Mouse (Mus musculus): ENCODE results near the gene Ociad2. TPM values are rescaled to one million over a fixed set of nuclear protein-coding genes. Genes with fewer than 3 reads are reported as not detected.
"Not testable (repeated sequence)": the region's sequence is repeated elsewhere in the genome, so short reads cannot be mapped to it uniquely, and the experiment has no call there.

The Ociad2 gene
- total RNA-seq, 2 experiments from 2014 or later = 67.0 to 74.9 TPM

GRCm38 (mm10) chr5:73353978-73354377 lies 13.2 kb upstream of the Ociad2 start:
- no peak for DNase-seq (ENCODE audit: low spot score)

GRCm38 (mm10) chr5:73353519-73353918 lies 12.7 kb upstream of the Ociad2 start:
- DNase-seq (ENCODE audit: low spot score) = no peak

GRCm38 (mm10) chr5:73351796-73352195 lies 11.0 kb upstream of the Ociad2 start:
- no peak for DNase-seq (ENCODE audit: low spot score)

- no peak for DNase-seq (ENCODE audit: low spot score)
Measured at GRCm38 (mm10) chr5:73349514-73349913, 8.7 kb upstream of the Ociad2 start.

GRCm38 (mm10) chr5:73345254-73345653 lies 4.4 kb upstream of the Ociad2 start:
- DNase-seq (ENCODE audit: low spot score) = no peak

GRCm38 (mm10) chr5:73344310-73344709 lies 3.5 kb upstream of the Ociad2 start:
- DNase-seq (ENCODE audit: low spot score) = no peak

GRCm38 (mm10) chr5:73342701-73343355 lies 2.0 kb upstream of the Ociad2 start:
- DNase-seq (ENCODE audit: low spot score) = no peak

- DNase-seq (ENCODE audit: low spot score) = no peak
Measured at GRCm38 (mm10) chr5:73339779-73340722, 777 bp downstream of the Ociad2 start.

- DNase-seq (ENCODE audit: low spot score) = no peak
Measured at GRCm38 (mm10) chr5:73338832-73339163, 2.0 kb downstream of the Ociad2 start.

- DNase-seq (ENCODE audit: low spot score) = peak; percentile 34
Measured at GRCm38 (mm10) chr5:73337961-73338831, 2.6 kb downstream of the Ociad2 start.

GRCm38 (mm10) chr5:73336448-73336847 lies 4.4 kb downstream of the Ociad2 start:
- DNase-seq (ENCODE audit: low spot score) = no peak

- DNase-seq (ENCODE audit: low spot score) = no peak
Measured at GRCm38 (mm10) chr5:73331002-73331401, 9.8 kb downstream of the Ociad2 start.

GRCm38 (mm10) chr5:73324526-73325170 lies 16.2 kb downstream of the Ociad2 start:
- DNase-seq (ENCODE audit: low spot score) = peak; percentile 61

GRCm38 (mm10) chr5:73323602-73324001 lies 17.2 kb downstream of the Ociad2 start:
- DNase-seq (ENCODE audit: low spot score) = no peak

GRCm38 (mm10) chr5:73322684-73323083 lies 18.1 kb downstream of the Ociad2 start:
- DNase-seq (ENCODE audit: low spot score) = not testable (repeated sequence)

GRCm38 (mm10) chr5:73319306-73319705 lies 21.5 kb downstream of the Ociad2 start:
- DNase-seq (ENCODE audit: low spot score) = no peak

GRCm38 (mm10) chr5:73314654-73315053 lies 26.2 kb downstream of the Ociad2 start:
- DNase-seq (ENCODE audit: low spot score) = no peak

GRCm38 (mm10) chr5:73313591-73313990 lies 27.2 kb downstream of the Ociad2 start:
- DNase-seq (ENCODE audit: low spot score) = no peak

- no peak for DNase-seq (ENCODE audit: low spot score)
Measured at GRCm38 (mm10) chr5:73311458-73311857, 29.4 kb downstream of the Ociad2 start.

GRCm38 (mm10) chr5:73310401-73310800 lies 30.4 kb downstream of the Ociad2 start:
- no peak for DNase-seq (ENCODE audit: low spot score)

- no peak for DNase-seq (ENCODE audit: low spot score)
Measured at GRCm38 (mm10) chr5:73309496-73309895, 31.3 kb downstream of the Ociad2 start.

Data from gastrocnemius, adult 18-20 months (tissue).